Mouse (Mus musculus): ENCODE data around the gene Ropn1l. TPM values are rescaled to one million over a fixed set of nuclear protein-coding genes. Genes with fewer than 3 reads are reported as not detected.

Gene Ropn1l
- polyA plus RNA-seq, 1 experiment from 2014 or later, result 2.6 TPM

DNA sequence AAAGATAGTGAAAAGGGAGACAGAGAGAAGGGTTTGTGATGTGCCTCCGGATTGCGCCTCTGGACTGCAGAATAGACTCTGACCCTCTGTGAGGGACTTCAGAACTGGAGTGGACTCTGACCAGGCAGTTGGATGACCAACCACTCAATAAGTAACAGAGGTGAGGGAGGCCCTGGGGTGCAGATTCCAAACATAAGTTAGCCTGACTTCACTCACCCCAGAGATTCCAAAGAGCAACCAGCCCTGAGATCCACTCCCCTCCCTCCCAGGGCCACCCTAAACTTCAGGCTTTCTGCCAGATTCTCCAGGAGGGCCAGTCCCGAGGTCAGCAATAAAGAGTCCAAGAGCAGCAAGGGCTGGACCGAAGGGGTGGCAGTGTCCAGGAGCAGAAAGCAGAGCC is 46.0 kb downstream of the Ropn1l start:
- ATAC-seq (ENCODE audit: insufficient number of reproducible peaks, insufficient read depth, low FRiP score, low read depth), result no peak
- Histone ChIP-seq H3K4me1 (ENCODE audit: control insufficient read depth in 2 of 2, insufficient read depth in 2 of 2, low read length in 2 of 2) (peaks cover 0 to 4% of the 10 kb centered on the region in 2 experiments; a peak in 1 of 4 replicates), H3K27ac (replicated peaks in 1 of 2; ENCODE audit: control insufficient read depth in 1 of 2, insufficient read depth in 1 of 2, low read depth in 2 of 2, low read length in 2 of 2) (no peak overlapping the region), H3K4me2 (ENCODE audit: low read length) (no peak overlapping the region), H3K4me3 (ENCODE audit: control insufficient read depth in 1 of 2, insufficient read depth in 1 of 2, low read depth in 1 of 2, low read length in 2 of 2) (no peak overlapping the region), H3K9ac (ENCODE audit: low read length) (no peak overlapping the region), H3K36me3 (ENCODE audit: control insufficient read depth, insufficient read depth, low read length) (no peaks in the 10 kb centered on the region), H3K9me3 (ENCODE audit: control insufficient read depth, low read length) (no peaks in the 10 kb centered on the region), H3K27me3 (ENCODE audit: control insufficient read depth, insufficient read depth, low read length) (no peaks in the 10 kb centered on the region)
- 63% methylated on average over 4 of the region's 4 CpGs for WGBS

DNA sequence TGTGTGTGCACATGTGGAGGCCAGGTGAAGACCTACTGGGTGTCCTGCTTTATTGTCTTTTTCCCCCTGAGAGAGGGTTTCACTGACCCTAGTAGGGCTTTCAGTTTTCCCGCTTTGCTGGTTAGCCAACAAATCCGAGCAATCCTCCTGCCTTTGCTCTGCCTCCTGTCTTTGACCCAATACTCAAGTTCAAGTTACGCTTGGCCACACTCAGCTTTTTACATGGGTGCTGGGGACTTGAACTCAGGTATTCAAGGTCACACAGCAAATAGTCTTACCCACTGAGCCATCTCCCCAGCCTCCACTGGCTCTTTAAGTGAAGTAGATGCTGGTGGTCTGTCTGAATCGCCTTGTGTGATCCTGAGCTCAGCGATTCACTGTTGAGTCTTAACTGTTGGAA is 46.7 kb downstream of the Ropn1l start:
- no peak for ATAC-seq (ENCODE audit: insufficient number of reproducible peaks, insufficient read depth, low FRiP score, low read depth)
- Histone ChIP-seq H3K4me1 (ENCODE audit: control insufficient read depth in 2 of 2, insufficient read depth in 2 of 2, low read length in 2 of 2) (peaks cover 0 to 4% of the 10 kb centered on the region in 2 experiments; a peak in 1 of 4 replicates), H3K4me3 (ENCODE audit: control insufficient read depth in 1 of 2, insufficient read depth in 1 of 2, low read depth in 1 of 2, low read length in 2 of 2) (no peak overlapping the region), H3K27ac (replicated peaks in 1 of 2; ENCODE audit: control insufficient read depth in 1 of 2, insufficient read depth in 1 of 2, low read depth in 2 of 2, low read length in 2 of 2) (no peak overlapping the region), H3K27me3 (ENCODE audit: control insufficient read depth, insufficient read depth, low read length) (no peaks in the 10 kb centered on the region), H3K36me3 (ENCODE audit: control insufficient read depth, insufficient read depth, low read length) (no peaks in the 10 kb centered on the region), H3K9me3 (ENCODE audit: control insufficient read depth, low read length) (no peaks in the 10 kb centered on the region), H3K9ac (ENCODE audit: low read length) (no peak overlapping the region), H3K4me2 (ENCODE audit: low read length) (no peak overlapping the region)
- 86% methylated on average over 5 of the region's 5 CpGs for WGBS

DNA sequence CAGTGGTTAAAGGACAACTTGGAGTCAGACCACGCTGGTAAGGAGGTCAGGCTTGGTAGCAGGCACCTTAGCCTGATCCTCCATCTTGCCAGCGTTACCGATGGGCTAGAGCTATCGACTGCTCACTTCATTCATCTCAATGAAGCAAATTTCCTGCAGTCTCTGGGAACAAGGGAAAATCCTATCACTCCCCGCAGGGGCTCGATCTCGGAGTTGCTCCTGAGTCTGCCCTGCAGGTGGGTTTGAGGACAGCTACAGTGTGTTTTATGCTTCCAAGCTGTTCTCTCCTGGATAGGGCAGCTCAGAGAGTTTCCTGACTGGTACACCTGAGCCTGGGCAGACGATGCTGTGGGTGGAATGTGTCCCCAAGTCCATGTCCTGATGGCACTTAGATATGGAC is 49.2 kb downstream of the Ropn1l start:
- Histone ChIP-seq H3K4me1 (ENCODE audit: control insufficient read depth in 2 of 2, insufficient read depth in 2 of 2, low read length in 2 of 2) (peaks cover 6 to 11% of the 10 kb centered on the region in 2 experiments; a peak in 3 of 4 replicates), H3K27ac (replicated peaks in 1 of 2; ENCODE audit: control insufficient read depth in 1 of 2, insufficient read depth in 1 of 2, low read depth in 2 of 2, low read length in 2 of 2) (no peak overlapping the region), H3K36me3 (ENCODE audit: control insufficient read depth, insufficient read depth, low read length) (no peaks in the 10 kb centered on the region), H3K9ac (ENCODE audit: low read length) (no peak overlapping the region), H3K4me2 (ENCODE audit: low read length) (no peak overlapping the region), H3K27me3 (ENCODE audit: control insufficient read depth, insufficient read depth, low read length) (no peaks in the 10 kb centered on the region), H3K9me3 (ENCODE audit: control insufficient read depth, low read length) (no peaks in the 10 kb centered on the region), H3K4me3 (ENCODE audit: control insufficient read depth in 1 of 2, insufficient read depth in 1 of 2, low read depth in 1 of 2, low read length in 2 of 2) (no peak overlapping the region)
- 85% methylated on average over 8 of the region's 8 CpGs for WGBS
- ATAC-seq (ENCODE audit: insufficient number of reproducible peaks, insufficient read depth, low FRiP score, low read depth), result no peak

DNA sequence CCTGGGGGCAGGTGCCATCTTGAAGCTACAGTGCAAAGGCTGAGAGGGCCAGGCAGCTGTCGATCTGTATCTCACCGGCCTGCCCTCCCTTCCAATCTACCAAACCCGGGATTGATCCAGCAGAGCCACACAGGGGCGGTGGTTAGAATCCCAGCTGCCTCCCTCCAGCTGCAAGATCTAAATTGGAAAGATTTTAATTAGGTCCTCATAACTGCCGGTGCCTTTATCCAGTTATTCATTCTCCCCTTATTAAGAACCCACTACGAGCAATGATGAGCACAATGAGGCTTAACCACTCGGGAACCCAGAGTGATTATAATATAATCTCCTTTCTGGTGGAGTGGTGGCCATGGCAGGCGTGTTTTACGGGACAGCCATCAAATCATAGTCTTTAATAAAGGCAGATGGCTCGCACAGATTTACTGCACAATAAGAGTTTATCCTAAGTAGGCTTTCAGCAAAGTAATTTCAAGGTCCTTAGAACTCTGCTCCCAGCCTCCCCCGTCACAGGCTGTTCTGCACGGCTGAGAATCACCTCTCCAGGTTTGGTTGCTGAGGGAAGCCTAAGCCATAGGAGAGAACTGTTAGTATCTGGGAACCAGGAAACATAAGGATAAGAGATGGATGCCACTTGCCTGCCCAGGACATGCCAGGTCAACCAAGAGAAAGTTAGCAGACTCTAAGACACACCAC is 51.2 kb downstream of the Ropn1l start:
- Histone ChIP-seq H3K36me3 (ENCODE audit: control insufficient read depth, insufficient read depth, low read length) (no peaks in the 10 kb centered on the region), H3K27ac (replicated peaks in 1 of 2; ENCODE audit: control insufficient read depth in 1 of 2, insufficient read depth in 1 of 2, low read depth in 2 of 2, low read length in 2 of 2) (no peak overlapping the region), H3K9me3 (ENCODE audit: control insufficient read depth, low read length) (0 out of 2 replicates have a peak, but pooled peaks cover 1% of the 10 kb centered on the region), H3K4me1 (ENCODE audit: control insufficient read depth in 2 of 2, insufficient read depth in 2 of 2, low read length in 2 of 2) (peaks cover 6 to 7% of the 10 kb centered on the region in 2 experiments; a peak in 3 of 4 replicates), H3K9ac (ENCODE audit: low read length) (no peak overlapping the region), H3K4me3 (ENCODE audit: control insufficient read depth in 1 of 2, insufficient read depth in 1 of 2, low read depth in 1 of 2, low read length in 2 of 2) (no peak overlapping the region), H3K4me2 (ENCODE audit: low read length) (no peak overlapping the region), H3K27me3 (ENCODE audit: control insufficient read depth, insufficient read depth, low read length) (no peaks in the 10 kb centered on the region)
- 85% methylated on average over 12 of the region's 12 CpGs for WGBS
- no peak for ATAC-seq (ENCODE audit: insufficient number of reproducible peaks, insufficient read depth, low FRiP score, low read depth)

DNA sequence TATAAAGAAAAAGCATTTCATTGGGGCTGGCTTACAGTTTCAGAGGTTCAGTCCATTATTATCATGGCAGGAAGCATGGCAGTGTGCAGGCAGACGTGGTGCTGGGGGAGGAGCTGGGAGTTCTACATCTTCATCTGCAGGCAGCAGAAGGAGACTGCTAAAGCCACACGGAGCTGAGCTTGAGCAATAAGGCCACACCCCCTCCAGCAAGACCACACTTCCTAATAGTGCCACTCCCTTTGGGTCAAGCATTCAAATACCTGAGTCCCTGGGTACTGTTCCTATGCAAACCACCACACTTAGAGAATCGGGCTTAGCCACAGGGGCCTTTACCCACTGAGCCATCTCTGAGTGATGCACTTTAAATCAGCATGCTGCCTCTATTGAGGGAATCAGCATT is 52.6 kb downstream of the Ropn1l start:
- Histone ChIP-seq H3K4me2 (ENCODE audit: low read length) (no peak overlapping the region), H3K9me3 (ENCODE audit: control insufficient read depth, low read length) (0 out of 2 replicates have a peak, but pooled peaks cover 3% of the 10 kb centered on the region), H3K27ac (replicated peaks in 1 of 2; ENCODE audit: control insufficient read depth in 1 of 2, insufficient read depth in 1 of 2, low read depth in 2 of 2, low read length in 2 of 2) (no peak overlapping the region), H3K27me3 (ENCODE audit: control insufficient read depth, insufficient read depth, low read length) (no peaks in the 10 kb centered on the region), H3K4me3 (ENCODE audit: control insufficient read depth in 1 of 2, insufficient read depth in 1 of 2, low read depth in 1 of 2, low read length in 2 of 2) (no peak overlapping the region), H3K36me3 (ENCODE audit: control insufficient read depth, insufficient read depth, low read length) (no peaks in the 10 kb centered on the region), H3K9ac (ENCODE audit: low read length) (no peak overlapping the region), H3K4me1 (ENCODE audit: control insufficient read depth in 2 of 2, insufficient read depth in 2 of 2, low read length in 2 of 2) (peaks cover 15 to 17% of the 10 kb centered on the region in 2 experiments)
- WGBS, result 51% methylated on average over 3 of the region's 3 CpGs
- ATAC-seq (ENCODE audit: insufficient number of reproducible peaks, insufficient read depth, low FRiP score, low read depth), result no peak

DNA sequence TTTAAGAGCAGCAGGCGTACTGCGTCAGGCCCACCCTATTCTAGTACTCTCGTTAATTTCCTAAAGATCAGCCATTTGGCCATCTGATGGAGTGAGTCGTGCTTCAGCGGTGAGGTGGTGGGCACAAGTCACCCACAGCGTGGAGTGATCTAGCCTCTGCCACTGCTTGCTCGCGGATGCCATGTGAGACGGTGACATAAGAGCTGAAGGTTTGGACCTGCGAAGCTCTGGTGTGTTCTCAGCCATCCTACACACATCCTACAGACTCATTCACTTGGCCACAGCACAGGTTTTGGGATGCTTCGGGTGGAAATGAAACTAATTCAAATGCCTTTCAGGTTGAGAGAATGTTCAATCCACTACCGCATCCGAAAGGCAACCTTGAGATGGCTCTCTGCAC is 54.8 kb downstream of the Ropn1l start:
- Histone ChIP-seq H3K4me1 (ENCODE audit: control insufficient read depth in 2 of 2, insufficient read depth in 2 of 2, low read length in 2 of 2) (peaks cover 21 to 22% of the 10 kb centered on the region in 2 experiments), H3K9me3 (ENCODE audit: control insufficient read depth, low read length) (0 out of 2 replicates have a peak, but pooled peaks cover 6% of the 10 kb centered on the region), H3K36me3 (ENCODE audit: control insufficient read depth, insufficient read depth, low read length) (no peaks in the 10 kb centered on the region), H3K4me3 (ENCODE audit: control insufficient read depth in 1 of 2, insufficient read depth in 1 of 2, low read depth in 1 of 2, low read length in 2 of 2) (no peak overlapping the region), H3K27ac (replicated peaks in 1 of 2; ENCODE audit: control insufficient read depth in 1 of 2, insufficient read depth in 1 of 2, low read depth in 2 of 2, low read length in 2 of 2) (no peak overlapping the region), H3K4me2 (ENCODE audit: low read length) (no peak overlapping the region), H3K9ac (ENCODE audit: low read length) (no peak overlapping the region), H3K27me3 (ENCODE audit: control insufficient read depth, insufficient read depth, low read length) (no peaks in the 10 kb centered on the region)
- 94% methylated on average over 13 of the region's 13 CpGs for WGBS
- ATAC-seq (ENCODE audit: insufficient number of reproducible peaks, insufficient read depth, low FRiP score, low read depth), result no peak

DNA sequence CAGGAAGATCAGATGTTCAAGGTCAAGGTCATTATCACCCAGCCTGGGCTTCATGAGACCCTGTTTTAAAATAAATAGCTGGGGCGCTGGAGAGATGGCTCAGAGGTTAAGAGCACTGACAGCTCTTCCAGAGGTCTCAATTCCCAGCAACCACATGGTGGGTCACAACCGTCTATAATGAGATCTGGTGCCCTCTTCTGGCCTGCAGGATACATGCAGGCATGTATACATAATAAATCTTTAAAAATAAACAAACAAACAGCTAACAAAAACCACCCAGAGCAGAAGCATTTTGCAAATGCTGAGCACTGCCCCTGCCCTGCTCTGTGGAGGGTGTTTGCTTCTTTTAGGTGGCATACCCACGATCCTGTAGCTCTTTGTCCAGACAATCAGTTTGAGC is 56.2 kb downstream of the Ropn1l start:
- ATAC-seq (ENCODE audit: insufficient number of reproducible peaks, insufficient read depth, low FRiP score, low read depth), result no peak
- H3K4me1 ChIP-seq (ENCODE audit: control insufficient read depth in 2 of 2, insufficient read depth in 2 of 2, low read length in 2 of 2), result peaks cover 21 to 32% of the 10 kb centered on the region in 2 experiments
- no peak overlapping the region for H3K9ac ChIP-seq (ENCODE audit: low read length)
- peak overlapping the region; percentile 91 for H3K27ac ChIP-seq (replicated peaks in 1 of 2; ENCODE audit: control insufficient read depth in 1 of 2, insufficient read depth in 1 of 2, low read depth in 2 of 2, low read length in 2 of 2)
- no peaks in the 10 kb centered on the region for H3K36me3 ChIP-seq (ENCODE audit: control insufficient read depth, insufficient read depth, low read length)
- 0 out of 2 replicates have a peak, but pooled peaks cover 6% of the 10 kb centered on the region for H3K9me3 ChIP-seq (ENCODE audit: control insufficient read depth, low read length)
- no peak overlapping the region for H3K4me2 ChIP-seq (ENCODE audit: low read length)
- WGBS, result 77% methylated on average over 3 of the region's 3 CpGs
- no peaks in the 10 kb centered on the region for H3K27me3 ChIP-seq (ENCODE audit: control insufficient read depth, insufficient read depth, low read length)
- no peak overlapping the region for H3K4me3 ChIP-seq (ENCODE audit: control insufficient read depth in 1 of 2, insufficient read depth in 1 of 2, low read depth in 1 of 2, low read length in 2 of 2)

DNA sequence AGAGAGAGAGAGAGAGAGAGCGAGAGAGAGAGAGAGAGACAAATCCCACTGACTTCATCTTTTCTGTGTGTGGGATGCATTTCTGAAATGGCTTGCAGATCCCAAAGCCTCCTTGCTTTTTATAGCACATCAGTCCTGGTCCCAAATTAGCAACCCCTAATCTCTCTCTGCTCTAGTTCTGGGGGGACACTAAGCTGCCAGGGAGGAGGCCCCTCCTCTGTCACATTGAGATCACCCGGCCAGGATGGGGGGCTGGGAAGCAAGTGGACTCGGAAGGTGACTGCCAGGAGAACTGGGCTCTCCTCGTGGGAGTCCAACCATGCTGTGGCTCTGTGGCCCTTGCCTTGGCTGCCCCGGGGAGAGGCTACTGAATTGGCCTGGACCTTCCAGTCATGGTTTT is 56.8 kb downstream of the Ropn1l start:
- peaks cover 24 to 35% of the 10 kb centered on the region in 2 experiments for H3K4me1 ChIP-seq (ENCODE audit: control insufficient read depth in 2 of 2, insufficient read depth in 2 of 2, low read length in 2 of 2)
- 34% methylated on average over 5 of the region's 5 CpGs for WGBS
- no peak overlapping the region for H3K9ac ChIP-seq (ENCODE audit: low read length)
- no peaks in the 10 kb centered on the region for H3K27me3 ChIP-seq (ENCODE audit: control insufficient read depth, insufficient read depth, low read length)
- ATAC-seq (ENCODE audit: insufficient number of reproducible peaks, insufficient read depth, low FRiP score, low read depth), result peak; percentile 76
- 0 out of 2 replicates have a peak, but pooled peaks cover 6% of the 10 kb centered on the region for H3K9me3 ChIP-seq (ENCODE audit: control insufficient read depth, low read length)
- peak overlapping the region; percentile 91 for H3K27ac ChIP-seq (replicated peaks in 1 of 2; ENCODE audit: control insufficient read depth in 1 of 2, insufficient read depth in 1 of 2, low read depth in 2 of 2, low read length in 2 of 2)
- H3K36me3 ChIP-seq (ENCODE audit: control insufficient read depth, insufficient read depth, low read length), result no peaks in the 10 kb centered on the region
- H3K4me3 ChIP-seq (ENCODE audit: control insufficient read depth in 1 of 2, insufficient read depth in 1 of 2, low read depth in 1 of 2, low read length in 2 of 2), result no peak overlapping the region
- peak overlapping the region; percentile 40 for H3K4me2 ChIP-seq (ENCODE audit: low read length)

All from heart, embryonic 14.5 days (tissue).